Mouse (Mus musculus): Measurements from ENCODE around the gene Tln1.

GRCm38 (mm10) chr4:43499407-43500333 is 62.8 kb downstream of the Tln1 start, which contains the start of gene Arhgef39:
- TF ChIP-seq CTCF (IDR thresholded peaks at IDR 0.05; ENCODE audit: insufficient read depth, low read length): no peak
- TF ChIP-seq POLR2A (IDR thresholded peaks at IDR 0.05; ENCODE audit: borderline replicate concordance, extremely low read depth, low read depth, low read length): no peak
